Mouse (Mus musculus) lung, adult 2 months (tissue): ENCODE data around the gene Aifm2.

Source experiments
- CTCF ChIP-seq: fragments of 200-500 bp; IDR thresholded peaks from 2 replicates; pipeline ENCODE4 v1.5.1; 2011; ENCODE audit warnings: mild to moderate bottlenecking, low read length, control low read depth; ENCODE audit not compliant: insufficient read depth
- POLR2A ChIP-seq: fragments of 200-500 bp; IDR thresholded peaks from 2 replicates; pipeline ENCODE4 v1.6.1; 2011; ENCODE audit warnings: low read depth, mild to moderate bottlenecking, control low read depth, low read length, borderline replicate concordance; ENCODE audit errors: extremely low read depth

DNA sequence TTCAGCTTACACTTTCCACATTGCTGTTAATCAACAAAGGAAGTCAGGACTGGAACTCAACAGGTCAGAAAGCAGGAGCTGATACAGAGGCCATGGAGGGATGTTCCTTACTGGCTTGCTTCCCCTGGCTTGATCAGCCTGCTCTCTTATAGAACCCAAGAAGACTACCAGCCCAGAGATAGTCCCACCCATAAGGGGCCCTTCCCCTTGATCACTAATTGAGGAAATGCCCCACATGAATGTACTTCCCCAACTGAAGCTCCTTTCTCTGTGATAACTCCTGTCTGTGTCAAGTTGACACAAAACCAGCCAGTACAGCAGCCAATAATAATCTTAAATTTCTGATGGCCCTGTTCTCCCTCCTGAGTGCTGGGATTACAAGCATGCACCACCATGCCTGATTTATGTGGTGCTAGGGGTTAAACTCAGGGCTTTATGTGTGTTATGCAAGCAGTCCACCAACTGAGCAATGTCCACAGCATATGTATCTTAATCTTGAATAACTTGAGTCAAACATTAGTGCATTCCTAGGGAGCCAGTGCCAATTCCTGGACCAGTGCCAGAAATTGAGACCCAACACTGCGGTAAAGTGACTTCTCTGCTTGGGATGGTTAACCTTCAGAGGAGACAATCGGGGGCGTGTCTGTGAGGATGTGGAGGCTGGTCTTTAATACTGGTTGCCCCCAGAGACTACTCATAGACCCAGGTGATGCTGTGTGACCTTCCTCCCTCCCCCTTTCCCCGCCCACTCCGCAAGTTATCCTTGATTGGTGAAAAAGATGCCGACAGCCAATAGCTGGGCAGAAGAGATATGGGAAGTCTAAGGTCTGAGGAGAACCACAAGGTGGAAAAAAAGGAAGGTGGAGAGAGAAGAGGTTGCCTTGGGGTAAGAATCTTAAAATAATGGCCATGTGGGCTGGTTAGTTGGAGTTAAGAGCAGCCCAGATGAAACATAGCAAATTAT lies 8.4 kb upstream of the Aifm2 start:
- TF ChIP-seq POLR2A (no peak), CTCF (no peak)
